Mouse (Mus musculus) embryonic facial prominence, embryonic 15.5 days (tissue): ENCODE results near the gene Cacnb4. TPM values are rescaled to one million over a fixed set of nuclear protein-coding genes. Genes with fewer than 3 reads are reported as not detected.

ENCODE experiments used
- ATAC-seq: fragments of 200-750 bp; cut with Nextera tagmentation; 2 replicates; pipeline ENCODE4 v1.8.0; 2017; ENCODE audit warnings: low read depth, moderate TSS enrichment; ENCODE audit not compliant: insufficient number of reproducible peaks, low FRiP score, low TSS enrichment
- H3K27ac ChIP-seq: fragments of 300-500 bp; sonication (generic); replicated peaks from 2 replicates; pipeline ENCODE4 v1.5.1; 2015; ENCODE audit warnings: mild to moderate bottlenecking, inconsistent platforms
- H3K27me3 ChIP-seq: fragments of 300-500 bp; sonication (generic); 2 replicates; pipeline ENCODE4 v1.6.1; 2015; ENCODE audit warnings: inconsistent platforms
- H3K36me3 ChIP-seq: fragments of 300-500 bp; sonication (generic); 2 replicates; pipeline ENCODE4 v1.6.1; 2015; ENCODE audit warnings: mild to moderate bottlenecking, inconsistent platforms
- H3K4me1 ChIP-seq: fragments of 300-500 bp; sonication (generic); 2 replicates; pipeline ENCODE4 v1.6.1; 2015; ENCODE audit warnings: inconsistent platforms
- H3K4me2 ChIP-seq: fragments of 300-500 bp; sonication (generic); replicated peaks from 2 replicates; pipeline ENCODE4 v1.6.1; 2015; ENCODE audit warnings: mild to moderate bottlenecking, inconsistent platforms
- H3K4me3 ChIP-seq: fragments of 300-500 bp; sonication (generic); replicated peaks from 2 replicates; pipeline ENCODE4 v1.5.1; 2015; ENCODE audit warnings: mild to moderate bottlenecking, inconsistent platforms
- H3K9ac ChIP-seq: fragments of 300-500 bp; sonication (generic); 2 replicates; pipeline ENCODE4 v1.6.1; 2015; ENCODE audit warnings: inconsistent platforms
- H3K9me3 ChIP-seq: fragments of 300-500 bp; sonication (generic); replicated peaks from 2 replicates; pipeline ENCODE4 v1.6.1; 2016; ENCODE audit warnings: inconsistent platforms
- WGBS: fragments of 180-500 bp; shearing (Covaris S2); methylation state at CpG from one replicate; pipeline ENCODE4 v1.1.7; 2015; 5-methylcytosine and 5-hydroxymethylcytosine counted together
- polyA plus RNA-seq: library from polyadenylated mRNA; unstranded; fragments of >200 nt; fragmentation: Nextera tagmentation; extraction: Ambion mirVana; gene quantifications from 2 replicates; pipeline ENCODE4 v1.2.1, GENCODE M21; 2015

Cacnb4 gene
- polyA plus RNA-seq, 1 experiment from 2014 or later: 2.2 TPM

- 74% methylated on average over 3 of the region's 3 CpGs for WGBS
- H3K27ac ChIP-seq: no peak overlapping the region
- H3K36me3 ChIP-seq: no peaks in the 10 kb centered on the region
- no peaks in the 10 kb centered on the region for H3K27me3 ChIP-seq
- H3K4me1 ChIP-seq: no peaks in the 10 kb centered on the region
- H3K4me2 ChIP-seq: no peak overlapping the region
- no peak overlapping the region for H3K9ac ChIP-seq
- ATAC-seq: no peak
- no peak overlapping the region for H3K4me3 ChIP-seq
- H3K9me3 ChIP-seq: no peaks in the 10 kb centered on the region
These were observed 108.5 kb downstream of the Cacnb4 start for GRCm38 (mm10) chr2:52568131-52568530.

- no peak overlapping the region for H3K4me3 ChIP-seq
- no peaks in the 10 kb centered on the region for H3K27me3 ChIP-seq
- no peak overlapping the region for H3K27ac ChIP-seq
- H3K4me2 ChIP-seq: no peak overlapping the region
- H3K9me3 ChIP-seq: no peaks in the 10 kb centered on the region
- H3K36me3 ChIP-seq: no peaks in the 10 kb centered on the region
- ATAC-seq: no peak
- no peak overlapping the region for H3K9ac ChIP-seq
- 63% methylated on average over 3 of the region's 3 CpGs for WGBS
- no peaks in the 10 kb centered on the region for H3K4me1 ChIP-seq
These were observed 109.2 kb downstream of the Cacnb4 start for GRCm38 (mm10) chr2:52567421-52567820.

GRCm38 (mm10) chr2:52563277-52563676 is 113.4 kb downstream of the Cacnb4 start:
- no peaks in the 10 kb centered on the region for H3K9me3 ChIP-seq
- H3K4me1 ChIP-seq: no peaks in the 10 kb centered on the region
- H3K4me3 ChIP-seq: no peak overlapping the region
- H3K27ac ChIP-seq: no peak overlapping the region
- 93% methylated on average over 5 of the region's 5 CpGs for WGBS
- no peaks in the 10 kb centered on the region for H3K27me3 ChIP-seq
- ATAC-seq: no peak
- H3K4me2 ChIP-seq: no peak overlapping the region
- H3K9ac ChIP-seq: no peak overlapping the region
- no peaks in the 10 kb centered on the region for H3K36me3 ChIP-seq

DNA sequence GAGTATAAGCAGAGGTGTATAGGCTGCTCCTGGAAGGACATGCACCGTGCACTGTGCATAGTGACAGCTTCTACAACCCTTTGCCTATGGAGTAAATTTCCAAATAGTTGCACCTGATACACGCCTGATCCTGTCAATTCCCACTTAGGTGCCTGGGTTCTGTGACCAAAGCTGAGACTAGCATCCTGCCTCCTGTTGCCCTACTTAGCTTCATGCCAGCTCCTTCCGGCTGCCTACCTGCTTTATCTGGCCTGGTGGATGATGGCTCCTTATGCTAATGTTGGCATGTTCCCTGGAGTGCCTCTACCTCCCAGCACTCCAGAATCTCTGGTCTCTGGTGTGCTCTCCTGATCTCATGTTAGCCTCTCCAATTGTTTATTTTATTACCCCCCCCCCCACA is 114.3 kb downstream of the Cacnb4 start:
- Histone ChIP-seq H3K9ac (no peak overlapping the region), H3K4me1 (no peaks in the 10 kb centered on the region), H3K4me2 (no peak overlapping the region), H3K36me3 (no peaks in the 10 kb centered on the region), H3K27ac (no peak overlapping the region), H3K4me3 (no peak overlapping the region), H3K27me3 (no peaks in the 10 kb centered on the region), H3K9me3 (no peaks in the 10 kb centered on the region)
- 90% methylated on average over 3 of the region's 3 CpGs for WGBS
- no peak for ATAC-seq

DNA sequence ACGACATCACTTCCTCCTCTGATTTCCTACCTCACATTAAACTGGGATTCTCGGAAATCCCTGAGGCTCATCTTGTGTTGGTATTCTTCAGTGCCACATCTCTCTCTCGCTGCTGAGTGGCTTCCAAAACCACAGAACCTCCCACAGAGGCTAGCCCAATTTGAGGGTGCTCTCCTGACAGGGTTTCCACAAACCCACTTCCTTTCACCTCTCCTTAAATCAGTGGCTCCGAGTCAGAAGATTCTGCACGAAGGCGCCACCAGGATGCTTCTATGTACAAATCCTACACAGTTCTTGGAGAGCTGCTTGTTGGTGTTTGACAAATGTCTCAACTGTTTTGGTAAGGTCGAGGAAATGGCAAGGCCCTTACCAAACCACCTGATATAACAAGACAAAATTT is 115.5 kb downstream of the Cacnb4 start:
- Histone ChIP-seq H3K4me3 (no peak overlapping the region), H3K9ac (no peak overlapping the region), H3K9me3 (no peaks in the 10 kb centered on the region), H3K27ac (no peak overlapping the region), H3K4me1 (no peaks in the 10 kb centered on the region), H3K27me3 (no peaks in the 10 kb centered on the region), H3K36me3 (no peaks in the 10 kb centered on the region), H3K4me2 (no peak overlapping the region)
- no peak for ATAC-seq
- WGBS: 74% methylated on average over 7 of the region's 7 CpGs

GRCm38 (mm10) chr2:52560266-52560665 is 116.4 kb downstream of the Cacnb4 start:
- Histone ChIP-seq H3K4me3 (no peak overlapping the region), H3K9ac (no peak overlapping the region), H3K27ac (no peak overlapping the region), H3K9me3 (no peaks in the 10 kb centered on the region), H3K36me3 (no peaks in the 10 kb centered on the region), H3K4me2 (no peak overlapping the region), H3K4me1 (no peaks in the 10 kb centered on the region), H3K27me3 (no peaks in the 10 kb centered on the region)
- WGBS: 85% methylated on average over 2 of the region's 2 CpGs
- ATAC-seq: no peak

GRCm38 (mm10) chr2:52558411-52558810 is 118.2 kb downstream of the Cacnb4 start:
- no peak overlapping the region for H3K9ac ChIP-seq
- ATAC-seq: no peak
- no peaks in the 10 kb centered on the region for H3K27me3 ChIP-seq
- WGBS: 44% methylated on average over 8 of the region's 8 CpGs
- no peak overlapping the region for H3K27ac ChIP-seq
- H3K36me3 ChIP-seq: no peaks in the 10 kb centered on the region
- no peaks in the 10 kb centered on the region for H3K9me3 ChIP-seq
- no peaks in the 10 kb centered on the region for H3K4me1 ChIP-seq
- no peak overlapping the region for H3K4me3 ChIP-seq
- H3K4me2 ChIP-seq: no peak overlapping the region

DNA sequence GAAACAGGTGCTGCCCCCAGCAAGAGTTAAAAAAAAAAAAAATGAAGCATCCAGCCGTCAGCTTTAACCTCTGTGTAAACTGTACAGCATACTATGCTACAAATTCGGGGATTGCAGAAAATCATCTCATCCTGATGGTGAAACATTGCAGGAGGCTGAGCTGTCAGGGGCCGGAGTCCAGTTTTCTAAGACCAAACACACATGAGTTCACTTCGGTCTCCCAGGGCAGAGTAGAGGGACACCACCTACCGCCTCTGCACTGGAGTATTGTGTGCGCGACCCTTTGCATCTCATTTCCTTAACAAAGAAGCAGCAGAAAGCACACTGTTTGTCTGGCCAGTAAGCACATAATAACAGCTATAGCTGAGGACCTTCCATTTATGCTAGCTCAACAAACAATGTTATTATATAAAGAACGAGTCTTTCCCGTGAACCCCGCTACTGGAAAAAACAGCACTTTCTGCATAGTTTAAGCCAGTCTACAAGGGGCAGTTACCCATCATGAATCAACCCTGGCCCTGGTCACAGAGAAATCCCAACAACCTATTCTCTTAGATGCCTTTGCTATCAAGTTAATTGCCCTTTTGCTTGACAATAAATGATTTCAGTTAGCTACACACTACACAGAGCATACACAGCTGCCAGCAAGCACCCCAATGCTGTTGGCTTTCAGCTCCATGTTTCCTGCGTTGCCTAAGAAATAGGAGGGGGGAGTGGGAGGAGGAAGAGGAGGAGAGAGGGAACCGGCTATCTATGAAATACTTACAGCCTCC is 118.9 kb downstream of the Cacnb4 start:
- H3K27me3 ChIP-seq: no peaks in the 10 kb centered on the region
- ATAC-seq: no peak
- H3K36me3 ChIP-seq: no peaks in the 10 kb centered on the region
- 78% methylated on average over 12 of the region's 12 CpGs for WGBS
- H3K27ac ChIP-seq: no peak overlapping the region
- H3K9ac ChIP-seq: no peak overlapping the region
- H3K4me3 ChIP-seq: no peak overlapping the region
- H3K9me3 ChIP-seq: no peaks in the 10 kb centered on the region
- H3K4me2 ChIP-seq: no peak overlapping the region
- no peaks in the 10 kb centered on the region for H3K4me1 ChIP-seq

DNA sequence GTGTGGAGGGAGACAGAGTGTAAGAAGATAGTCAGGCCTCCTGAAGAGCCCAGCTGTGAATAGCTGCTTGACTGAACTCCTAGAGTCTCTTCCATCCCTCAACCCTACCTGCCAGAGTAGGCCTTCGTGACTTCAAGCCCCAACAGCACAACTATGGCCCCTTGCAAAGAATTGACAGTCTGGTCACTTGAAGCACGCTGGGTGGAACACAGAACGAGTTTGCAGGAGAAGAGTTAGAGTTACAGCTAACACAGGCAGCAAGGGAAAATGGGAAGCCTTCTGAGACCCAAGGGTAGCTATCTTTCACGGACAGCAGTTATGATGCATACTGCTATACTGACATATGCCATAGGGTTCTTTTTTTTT is 119.7 kb downstream of the Cacnb4 start:
- no peaks in the 10 kb centered on the region for H3K4me1 ChIP-seq
- H3K27ac ChIP-seq: no peak overlapping the region
- no peak overlapping the region for H3K4me3 ChIP-seq
- H3K27me3 ChIP-seq: no peaks in the 10 kb centered on the region
- H3K4me2 ChIP-seq: no peak overlapping the region
- 86% methylated on average over 4 of the region's 4 CpGs for WGBS
- no peak overlapping the region for H3K9ac ChIP-seq
- ATAC-seq: no peak
- no peaks in the 10 kb centered on the region for H3K36me3 ChIP-seq
- no peaks in the 10 kb centered on the region for H3K9me3 ChIP-seq

DNA sequence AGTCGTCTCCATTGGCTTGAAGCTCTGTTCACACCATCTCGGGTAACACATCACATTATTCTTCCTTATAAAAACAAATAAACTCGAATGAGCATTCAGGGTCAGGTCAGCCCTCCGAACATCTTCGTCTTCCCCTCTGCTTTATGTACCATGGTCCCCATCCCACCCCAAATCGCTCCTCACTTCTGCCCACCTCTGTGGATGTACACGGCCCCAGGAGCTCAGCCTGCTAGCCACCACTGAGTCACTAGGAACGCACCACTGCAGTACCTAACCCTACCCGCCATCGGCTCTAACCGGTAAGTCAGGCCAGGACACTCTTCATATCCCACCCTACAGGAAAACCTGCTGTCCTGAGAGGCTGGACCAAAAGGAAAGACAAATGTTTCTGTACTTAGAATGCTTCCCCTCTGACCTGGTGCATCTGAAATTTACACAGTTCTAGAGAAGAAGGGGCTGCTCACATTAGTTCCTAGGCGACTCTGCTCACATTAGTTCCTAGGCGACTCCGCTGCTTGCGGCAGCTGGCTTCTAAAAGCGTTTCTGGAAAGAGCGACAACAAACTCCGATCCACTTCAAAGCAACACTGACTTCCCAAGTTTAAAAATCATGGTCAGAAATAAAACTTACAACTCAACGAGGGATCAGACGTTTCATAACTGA is 120.2 kb downstream of the Cacnb4 start:
- H3K4me2 ChIP-seq: no peak overlapping the region
- no peaks in the 10 kb centered on the region for H3K9me3 ChIP-seq
- ATAC-seq: no peak
- WGBS: 84% methylated on average over 20 of the region's 20 CpGs
- no peaks in the 10 kb centered on the region for H3K4me1 ChIP-seq
- no peak overlapping the region for H3K9ac ChIP-seq
- H3K27ac ChIP-seq: no peak overlapping the region
- H3K4me3 ChIP-seq: no peak overlapping the region
- no peaks in the 10 kb centered on the region for H3K27me3 ChIP-seq
- H3K36me3 ChIP-seq: no peaks in the 10 kb centered on the region

- WGBS: 72% methylated on average over 3 of the region's 3 CpGs
- no peak for ATAC-seq
These were observed 128.2 kb downstream of the Cacnb4 start for GRCm38 (mm10) chr2:52548401-52548800.

DNA sequence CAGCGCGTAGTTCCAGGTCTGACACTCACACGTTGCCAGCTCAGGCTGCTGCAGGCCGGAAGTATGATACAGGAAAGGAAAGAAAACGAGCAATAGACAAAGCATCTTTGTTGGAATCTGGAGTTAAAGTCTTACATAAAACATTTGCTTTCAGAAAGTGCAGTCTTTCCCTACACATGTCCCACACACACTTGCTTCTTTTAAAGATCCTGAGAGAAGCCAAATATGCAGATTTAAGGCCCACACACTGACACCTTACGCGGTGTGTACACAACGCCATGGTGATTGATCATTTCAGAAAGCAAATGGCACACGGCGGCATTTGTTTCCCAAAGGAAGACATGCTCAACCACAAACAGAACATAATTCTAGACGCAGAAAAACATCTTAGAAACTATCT is 129.3 kb downstream of the Cacnb4 start:
- no peaks in the 10 kb centered on the region for H3K4me1 ChIP-seq
- H3K27me3 ChIP-seq: no peaks in the 10 kb centered on the region
- WGBS: 85% methylated on average over 11 of the region's 11 CpGs
- no peaks in the 10 kb centered on the region for H3K9me3 ChIP-seq
- H3K4me3 ChIP-seq: no peak overlapping the region
- no peaks in the 10 kb centered on the region for H3K36me3 ChIP-seq
- ATAC-seq: no peak
- no peak overlapping the region for H3K9ac ChIP-seq
- H3K27ac ChIP-seq: no peak overlapping the region
- no peak overlapping the region for H3K4me2 ChIP-seq

More at GRCm38 (mm10) chr2:52548401-52548800, 128.2 kb downstream of the Cacnb4 start:
- Histone ChIP-seq H3K27ac (no peak overlapping the region), H3K36me3 (no peaks in the 10 kb centered on the region), H3K4me1 (no peaks in the 10 kb centered on the region), H3K27me3 (no peaks in the 10 kb centered on the region), H3K4me3 (no peak overlapping the region), H3K9me3 (no peaks in the 10 kb centered on the region), H3K9ac (no peak overlapping the region), H3K4me2 (no peak overlapping the region)
